Mouse (Mus musculus): ENCODE measurements around the gene Ephb2. TPM values are rescaled to one million over a fixed set of nuclear protein-coding genes. Genes with fewer than 3 reads are reported as not detected.

Gene Ephb2
- polyA plus RNA-seq, 1 experiment from 2014 or later = 0.08 TPM

GRCm38 (mm10) chr4:136648922-136649479, 186.8 kb downstream of the Ephb2 start:
- H3K9ac ChIP-seq (replicated peaks) = no peak overlapping the region
- ATAC-seq = no peak

GRCm38 (mm10) chr4:136638890-136639289, 196.9 kb downstream of the Ephb2 start:
- ATAC-seq (no peak), DNase-seq (no peak)
- no peak overlapping the region for H3K4me2 ChIP-seq (ENCODE audit: low read depth, low read length)
- no peaks in the 10 kb centered on the region for H3K9me3 ChIP-seq (ENCODE audit: low read length)
- no peak overlapping the region for H3K27ac ChIP-seq (ENCODE audit: low read depth)
- H3K36me3 ChIP-seq (replicated peaks; ENCODE audit: insufficient read depth, low read length) = no peaks in the 10 kb centered on the region
- TF ChIP-seq CTCF (IDR thresholded peaks at IDR 0.05; ENCODE audit: low read depth) (no peak), EP300 (IDR thresholded peaks at IDR 0.05; ENCODE audit: low read depth) (no peak)
- H3K27me3 ChIP-seq (ENCODE audit: insufficient read depth, low read length) = peaks cover 23% of the 10 kb centered on the region
- H3K4me3 ChIP-seq (ENCODE audit: low read depth, low read length) = no peak overlapping the region
- no peak overlapping the region for H3K9ac ChIP-seq (replicated peaks)
- H3K4me1 ChIP-seq (ENCODE audit: insufficient read depth) = peaks cover 7% of the 10 kb centered on the region
- WGBS (ENCODE audit: insufficient replicate concordance) = 12% methylated on average over 10 of the region's 10 CpGs

More at GRCm38 (mm10) chr4:136648922-136649479, 186.8 kb downstream of the Ephb2 start:
- TF ChIP-seq CTCF (IDR thresholded peaks at IDR 0.05; ENCODE audit: low read depth) (peak; percentile 94), EP300 (IDR thresholded peaks at IDR 0.05; ENCODE audit: low read depth) (no peak)
- Histone ChIP-seq H3K36me3 (replicated peaks; ENCODE audit: insufficient read depth, low read length) (no peaks in the 10 kb centered on the region), H3K9me3 (ENCODE audit: low read length) (no peaks in the 10 kb centered on the region), H3K4me2 (ENCODE audit: low read depth, low read length) (no peak overlapping the region), H3K4me1 (ENCODE audit: insufficient read depth) (no peaks in the 10 kb centered on the region), H3K27ac (ENCODE audit: low read depth) (no peak overlapping the region), H3K4me3 (ENCODE audit: low read depth, low read length) (no peak overlapping the region), H3K27me3 (ENCODE audit: insufficient read depth, low read length) (no peaks in the 10 kb centered on the region)
- peak; percentile 85 for DNase-seq
- WGBS (ENCODE audit: insufficient replicate concordance) = 26% methylated on average over 11 of the region's 11 CpGs

- ATAC-seq (no peak), DNase-seq (no peak)
- Histone ChIP-seq H3K27ac (ENCODE audit: low read depth) (no peak overlapping the region), H3K4me1 (ENCODE audit: insufficient read depth) (peaks cover 7% of the 10 kb centered on the region), H3K9me3 (ENCODE audit: low read length) (no peaks in the 10 kb centered on the region), H3K4me2 (ENCODE audit: low read depth, low read length) (no peak overlapping the region), H3K4me3 (ENCODE audit: low read depth, low read length) (no peak overlapping the region), H3K36me3 (replicated peaks; ENCODE audit: insufficient read depth, low read length) (no peaks in the 10 kb centered on the region), H3K27me3 (ENCODE audit: insufficient read depth, low read length) (peaks cover 23% of the 10 kb centered on the region), H3K9ac (replicated peaks) (no peak overlapping the region)
- no peak for TF ChIP-seq EP300 (IDR thresholded peaks at IDR 0.05; ENCODE audit: low read depth)
- no peak for TF ChIP-seq CTCF (IDR thresholded peaks at IDR 0.05; ENCODE audit: low read depth)
- WGBS (ENCODE audit: insufficient replicate concordance) = 58% methylated on average over 7 of the region's 7 CpGs
Measured at GRCm38 (mm10) chr4:136638230-136638750, 197.5 kb downstream of the Ephb2 start.

GRCm38 (mm10) chr4:136637563-136638229, 198.1 kb downstream of the Ephb2 start:
- Histone ChIP-seq H3K4me1 (ENCODE audit: insufficient read depth) (peaks cover 7% of the 10 kb centered on the region), H3K4me3 (ENCODE audit: low read depth, low read length) (peak overlapping the region; percentile 36), H3K36me3 (replicated peaks; ENCODE audit: insufficient read depth, low read length) (no peaks in the 10 kb centered on the region), H3K9me3 (ENCODE audit: low read length) (no peaks in the 10 kb centered on the region), H3K4me2 (ENCODE audit: low read depth, low read length) (peak overlapping the region; percentile 63), H3K9ac (replicated peaks) (no peak overlapping the region), H3K27ac (ENCODE audit: low read depth) (no peak overlapping the region), H3K27me3 (ENCODE audit: insufficient read depth, low read length) (peaks cover 23% of the 10 kb centered on the region)
- TF ChIP-seq CTCF (IDR thresholded peaks at IDR 0.05; ENCODE audit: low read depth) (no peak), EP300 (IDR thresholded peaks at IDR 0.05; ENCODE audit: low read depth) (no peak)
- no peak for ATAC-seq
- WGBS (ENCODE audit: insufficient replicate concordance) = 4% methylated on average over 70 of the region's 76 CpGs
- DNase-seq = no peak

- H3K27me3 ChIP-seq (ENCODE audit: insufficient read depth, low read length) = peaks cover 23% of the 10 kb centered on the region
- H3K4me1 ChIP-seq (ENCODE audit: insufficient read depth) = peaks cover 7% of the 10 kb centered on the region
- no peak overlapping the region for H3K27ac ChIP-seq (ENCODE audit: low read depth)
- H3K9me3 ChIP-seq (ENCODE audit: low read length) = no peaks in the 10 kb centered on the region
- DNase-seq (no peak), ATAC-seq (no peak)
- no peak for TF ChIP-seq CTCF (IDR thresholded peaks at IDR 0.05; ENCODE audit: low read depth)
- TF ChIP-seq EP300 (IDR thresholded peaks at IDR 0.05; ENCODE audit: low read depth) = no peak
- 29% methylated on average over 37 of the region's 37 CpGs for WGBS (ENCODE audit: insufficient replicate concordance)
- H3K4me3 ChIP-seq (ENCODE audit: low read depth, low read length) = peak overlapping the region; percentile 36
- no peak overlapping the region for H3K9ac ChIP-seq (replicated peaks)
- H3K36me3 ChIP-seq (replicated peaks; ENCODE audit: insufficient read depth, low read length) = no peaks in the 10 kb centered on the region
- H3K4me2 ChIP-seq (ENCODE audit: low read depth, low read length) = peak overlapping the region; percentile 63
Measured at GRCm38 (mm10) chr4:136636983-136637562, 198.7 kb downstream of the Ephb2 start.

- DNase-seq (no peak), ATAC-seq (no peak)
- WGBS (ENCODE audit: insufficient replicate concordance) = 62% methylated on average over 5 of the region's 5 CpGs
- no peak overlapping the region for H3K4me3 ChIP-seq (ENCODE audit: low read depth, low read length)
- peaks cover 7% of the 10 kb centered on the region for H3K4me1 ChIP-seq (ENCODE audit: insufficient read depth)
- no peak overlapping the region for H3K9ac ChIP-seq (replicated peaks)
- peaks cover 23% of the 10 kb centered on the region for H3K27me3 ChIP-seq (ENCODE audit: insufficient read depth, low read length)
- TF ChIP-seq EP300 (IDR thresholded peaks at IDR 0.05; ENCODE audit: low read depth) = no peak
- TF ChIP-seq CTCF (IDR thresholded peaks at IDR 0.05; ENCODE audit: low read depth) = no peak
- H3K36me3 ChIP-seq (replicated peaks; ENCODE audit: insufficient read depth, low read length) = no peaks in the 10 kb centered on the region
- H3K4me2 ChIP-seq (ENCODE audit: low read depth, low read length) = no peak overlapping the region
- H3K9me3 ChIP-seq (ENCODE audit: low read length) = no peaks in the 10 kb centered on the region
- no peak overlapping the region for H3K27ac ChIP-seq (ENCODE audit: low read depth)
Measured at GRCm38 (mm10) chr4:136636511-136636910, 199.3 kb downstream of the Ephb2 start.
